Mouse (Mus musculus) heart, postnatal 0 days (tissue): Measurements from ENCODE around the gene Rora. TPM values are rescaled to one million over a fixed set of nuclear protein-coding genes. Genes with fewer than 3 reads are reported as not detected.

Source experiments
- ATAC-seq: fragments of 200-750 bp; cut with Nextera tagmentation; 2 replicates; pipeline ENCODE4 v1.8.0; 2017; ENCODE audit warnings: low read depth, moderate number of reproducible peaks, moderate library complexity; ENCODE audit not compliant: insufficient read depth
- DNase-seq: peaks from one replicate; pipeline ENCODE4 v3.0.0-alpha.2; 2016; ENCODE audit warnings: low spot score
- H3K27ac ChIP-seq: fragments of 300-500 bp; sonication (generic); 2 replicates; pipeline ENCODE4 v1.5.1; 2014; ENCODE audit warnings: low read depth, mild to moderate bottlenecking
- H3K27me3 ChIP-seq: fragments of 300-500 bp; sonication (generic); 2 replicates; pipeline ENCODE4 v1.6.1; 2014; ENCODE audit warnings: low read length, mixed read lengths; ENCODE audit not compliant: control insufficient read depth, insufficient read depth
- H3K36me3 ChIP-seq: fragments of 300-500 bp; sonication (generic); replicated peaks from 2 replicates; pipeline ENCODE4 v1.6.1; 2014; ENCODE audit warnings: low read length, mixed read lengths; ENCODE audit not compliant: control insufficient read depth, insufficient read depth
- H3K4me1 ChIP-seq: fragments of 300-500 bp; sonication (generic); 2 replicates; pipeline ENCODE4 v1.6.1; 2014; ENCODE audit warnings: antibody characterized with exemption; ENCODE audit not compliant: control insufficient read depth, insufficient read depth
- H3K4me2 ChIP-seq: fragments of 300-500 bp; sonication (generic); 2 replicates; pipeline ENCODE4 v1.6.1; 2014; ENCODE audit warnings: low read depth, mild to moderate bottlenecking, low read length, moderate library complexity
- H3K4me3 ChIP-seq: fragments of 300-500 bp; sonication (generic); 2 replicates; pipeline ENCODE4 v1.5.1; 2014; ENCODE audit warnings: low read depth, low read length
- H3K9ac ChIP-seq: fragments of 300-500 bp; sonication (generic); replicated peaks from 2 replicates; pipeline ENCODE4 v1.6.1; 2014; ENCODE audit warnings: low read depth, low read length, mixed read lengths
- H3K9me3 ChIP-seq: fragments of 300-500 bp; sonication (generic); replicated peaks from 2 replicates; pipeline ENCODE4 v1.6.1; 2016; ENCODE audit warnings: low read length; ENCODE audit not compliant: control insufficient read depth
- CTCF ChIP-seq: IDR thresholded peaks from 2 replicates; pipeline ENCODE4 v1.5.1; 2016; ENCODE audit warnings: antibody characterized with exemption, control low read depth, low read depth
- EP300 ChIP-seq: IDR thresholded peaks from 2 replicates; pipeline ENCODE4 v1.6.1; 2016; ENCODE audit warnings: antibody characterized with exemption, low read depth
- WGBS: fragments of 180-500 bp; shearing (Covaris S2); extraction: QIAGEN DNeasy Blood & Tissue Kit; methylation state at CpG from one replicate; pipeline ENCODE4 v1.1.7; 2014; 5-methylcytosine and 5-hydroxymethylcytosine counted together
- polyA plus RNA-seq: library from polyadenylated mRNA; unstranded; fragments of >200 nt; fragmentation: Nextera tagmentation; extraction: Ambion mirVana; gene quantifications from 2 replicates; pipeline ENCODE4 v1.2.1, GENCODE M21; 2015
- total RNA-seq: library from RNA; depleted of rRNA; stranded (reverse); fragments of >200 nt; gene quantifications from 2 replicates; pipeline ENCODE4 v1.2.3, GENCODE M21; 2014; ENCODE audit warnings: low replicate concordance

Gene Rora
- total and polyA plus RNA-seq, 2 experiments from 2014 or later, result 7.9 to 9.8 TPM

- no peaks in the 10 kb centered on the region for H3K36me3 ChIP-seq
- no peak overlapping the region for H3K27ac ChIP-seq
- ATAC-seq, result peak; percentile 36; the same call in 1 of the 2 replicates
- H3K4me3 ChIP-seq, result no peak overlapping the region
- WGBS, result 57% methylated on average over 4 of the region's 4 CpGs
- H3K4me2 ChIP-seq, result no peak overlapping the region
- no peaks in the 10 kb centered on the region for H3K27me3 ChIP-seq
- peak; percentile 27 for DNase-seq
- TF ChIP-seq CTCF, result peak; percentile 66
- TF ChIP-seq EP300, result no peak
- no peak overlapping the region for H3K9ac ChIP-seq
- H3K4me1 ChIP-seq, result no peaks in the 10 kb centered on the region
- H3K9me3 ChIP-seq, result no peaks in the 10 kb centered on the region
These were observed 176.3 kb downstream of the Rora start for GRCm38 (mm10) chr9:68829903-68830302.

GRCm38 (mm10) chr9:68833323-68833722, 179.7 kb downstream of the Rora start:
- H3K36me3 ChIP-seq, result no peaks in the 10 kb centered on the region
- TF ChIP-seq CTCF (no peak), EP300 (no peak)
- H3K4me1 ChIP-seq, result no peaks in the 10 kb centered on the region
- WGBS, result 93% methylated on average over 6 of the region's 6 CpGs
- H3K4me2 ChIP-seq, result no peak overlapping the region
- no peak overlapping the region for H3K4me3 ChIP-seq
- H3K27ac ChIP-seq, result no peak overlapping the region
- DNase-seq (no peak), ATAC-seq (no peak)
- no peaks in the 10 kb centered on the region for H3K9me3 ChIP-seq
- no peak overlapping the region for H3K9ac ChIP-seq
- H3K27me3 ChIP-seq, result no peaks in the 10 kb centered on the region

GRCm38 (mm10) chr9:68835037-68835649, 181.6 kb downstream of the Rora start:
- ATAC-seq, result no peak
- no peak overlapping the region for H3K4me2 ChIP-seq
- DNase-seq, result no peak
- no peaks in the 10 kb centered on the region for H3K4me1 ChIP-seq
- H3K9me3 ChIP-seq, result no peaks in the 10 kb centered on the region
- TF ChIP-seq EP300, result no peak
- no peak for TF ChIP-seq CTCF
- H3K9ac ChIP-seq, result no peak overlapping the region
- no peaks in the 10 kb centered on the region for H3K36me3 ChIP-seq
- H3K27ac ChIP-seq, result no peak overlapping the region
- H3K27me3 ChIP-seq, result no peaks in the 10 kb centered on the region
- H3K4me3 ChIP-seq, result no peak overlapping the region
- WGBS, result 78% methylated on average over 7 of the region's 7 CpGs

DNA sequence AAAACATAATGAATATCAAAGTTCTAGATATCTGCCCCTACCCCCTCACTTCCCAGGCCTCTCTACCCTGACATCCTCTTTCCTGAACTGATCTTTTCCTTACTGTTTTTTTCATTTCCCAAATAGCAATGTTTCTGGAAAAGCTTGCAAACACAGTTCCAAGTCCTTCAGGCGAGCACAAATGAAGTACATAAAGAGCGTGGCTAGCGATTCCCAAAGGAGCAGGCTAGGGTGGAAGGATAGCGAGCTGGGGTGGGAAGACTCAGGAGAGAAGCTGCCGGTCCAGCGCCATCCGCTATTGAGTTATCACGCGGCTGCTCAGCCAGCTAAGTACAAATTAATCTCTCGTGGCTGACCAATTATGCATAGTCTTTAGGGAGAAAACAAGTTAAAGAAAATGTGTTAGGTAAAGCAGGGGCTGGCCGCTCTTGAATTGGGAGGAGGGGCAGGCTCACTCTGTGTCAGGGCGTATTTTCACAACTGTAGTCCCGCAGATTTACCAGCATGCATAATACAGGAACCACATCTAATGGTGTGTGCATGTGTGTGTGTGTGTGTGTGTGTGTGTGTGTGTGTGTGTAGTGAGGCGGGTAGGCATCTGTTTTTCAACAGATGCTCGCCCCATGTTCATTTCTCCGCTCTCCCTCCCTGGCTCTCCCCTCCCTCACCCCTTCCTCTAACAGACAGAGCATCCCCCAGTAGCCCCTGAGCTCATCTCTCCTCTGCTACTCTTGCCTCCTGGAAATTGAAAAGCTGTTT, 188.7 kb downstream of the Rora start:
- TF ChIP-seq CTCF (no peak), EP300 (no peak)
- Histone ChIP-seq H3K27me3 (no peaks in the 10 kb centered on the region), H3K27ac (no peak overlapping the region), H3K9ac (no peak overlapping the region), H3K36me3 (no peaks in the 10 kb centered on the region), H3K9me3 (no peaks in the 10 kb centered on the region), H3K4me2 (no peak overlapping the region), H3K4me1 (no peaks in the 10 kb centered on the region), H3K4me3 (no peak overlapping the region)
- ATAC-seq, result no peak
- WGBS, result 80% methylated on average over 16 of the region's 16 CpGs
- no peak for DNase-seq

DNA sequence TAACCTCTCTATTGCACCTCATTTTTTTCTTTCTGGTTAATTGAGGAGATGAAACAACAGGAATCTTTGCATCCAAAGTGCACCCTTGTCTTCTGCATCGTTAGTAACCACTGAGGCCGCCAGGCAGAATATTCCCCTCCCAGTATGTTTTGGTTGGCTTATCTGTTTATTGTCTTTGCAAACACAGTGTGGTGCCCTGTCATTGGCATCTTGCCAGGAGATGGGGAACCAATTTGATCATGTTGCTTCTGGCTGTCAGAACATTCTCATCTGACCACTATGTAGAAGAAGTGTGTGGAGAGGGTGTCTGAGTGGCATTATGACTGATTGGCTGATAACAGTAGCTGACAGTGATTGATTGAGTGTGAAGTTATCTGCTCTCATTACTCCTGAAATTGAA, 192.0 kb downstream of the Rora start:
- H3K4me3 ChIP-seq, result no peak overlapping the region
- no peak for DNase-seq
- H3K27ac ChIP-seq, result no peak overlapping the region
- ATAC-seq, result no peak
- no peak overlapping the region for H3K4me2 ChIP-seq
- 48% methylated on average over 2 of the region's 2 CpGs for WGBS
- no peaks in the 10 kb centered on the region for H3K36me3 ChIP-seq
- no peaks in the 10 kb centered on the region for H3K27me3 ChIP-seq
- H3K4me1 ChIP-seq, result no peaks in the 10 kb centered on the region
- TF ChIP-seq CTCF (no peak), EP300 (no peak)
- H3K9me3 ChIP-seq, result no peaks in the 10 kb centered on the region
- no peak overlapping the region for H3K9ac ChIP-seq

- WGBS, result 79% methylated on average over 5 of the region's 5 CpGs
These were observed 196.7 kb downstream of the Rora start for GRCm38 (mm10) chr9:68850321-68850720.

More at GRCm38 (mm10) chr9:68850321-68850720, 196.7 kb downstream of the Rora start:
- DNase-seq (no peak), ATAC-seq (no peak)
- H3K4me2 ChIP-seq, result no peak overlapping the region
- H3K27me3 ChIP-seq, result no peaks in the 10 kb centered on the region
- TF ChIP-seq EP300, result no peak
- TF ChIP-seq CTCF, result no peak
- H3K4me3 ChIP-seq, result no peak overlapping the region
- no peaks in the 10 kb centered on the region for H3K36me3 ChIP-seq
- H3K9ac ChIP-seq, result no peak overlapping the region
- peaks cover 11% of the 10 kb centered on the region for H3K4me1 ChIP-seq
- no peak overlapping the region for H3K27ac ChIP-seq
- H3K9me3 ChIP-seq, result no peaks in the 10 kb centered on the region
